Mouse (Mus musculus) MEL (cell line): ENCODE results near the gene Grik4. TPM values are rescaled to one million over a fixed set of nuclear protein-coding genes. Genes with fewer than 3 reads are reported as not detected.

Source experiments
- DNase-seq: peaks from one replicate; pipeline ENCODE4 v3.0.0; 2011; ENCODE audit warnings: low read depth, low spot score
- H3K27ac ChIP-seq: 2 replicates; pipeline ENCODE4 v1.5.1; 2012; ENCODE audit warnings: low read depth, mild to moderate bottlenecking, control low read depth, low read length, moderate library complexity; ENCODE audit not compliant: control insufficient read depth
- H3K27me3 ChIP-seq, 2 experiments: fragments of 150-350 bp in 1 of 2; sonication (generic) in 1 of 2; 2 replicates each; pipeline ENCODE4 v1.6.1; 2012; ENCODE audit warnings: low read length in 2 of 2, mild to moderate bottlenecking in 2 of 2, improper control_type of control experiment in 1 of 2, moderate library complexity in 1 of 2; ENCODE audit not compliant: insufficient read depth in 2 of 2, control insufficient read depth in 1 of 2
- H3K36me3 ChIP-seq, 2 experiments: 2 replicates each; pipeline ENCODE4 v1.6.1; 2012 to 2014; ENCODE audit warnings: low read length in 2 of 2, improper control_type of control experiment in 1 of 2, inconsistent platforms in 1 of 2, mild to moderate bottlenecking in 1 of 2; ENCODE audit not compliant: insufficient read depth in 2 of 2, control insufficient read depth in 1 of 2
- H3K4me1 ChIP-seq, 2 experiments: fragments of 150-350 bp in 1 of 2; sonication (generic) in 1 of 2; 2 replicates each; pipeline ENCODE4 v1.6.1; 2012; ENCODE audit warnings: low read length in 2 of 2, improper control_type of control experiment in 1 of 2, mild to moderate bottlenecking in 1 of 2; ENCODE audit not compliant: insufficient read depth in 2 of 2, control insufficient read depth in 1 of 2
- H3K4me3 ChIP-seq, 2 experiments: fragments of 150-350 bp in 1 of 2; sonication (generic) in 1 of 2; 2 replicates each; pipeline ENCODE4 v1.5.1; 2012; ENCODE audit warnings: low read depth in 2 of 2, low read length in 2 of 2, mild to moderate bottlenecking in 2 of 2, moderate library complexity in 2 of 2, control low read depth in 1 of 2, improper control_type of control experiment in 1 of 2; ENCODE audit not compliant: control insufficient read depth in 1 of 2, insufficient read depth in 1 of 2
- H3K79me2 ChIP-seq: 2 replicates; pipeline ENCODE4 v1.6.1; 2012; ENCODE audit warnings: mild to moderate bottlenecking, low read length, moderate library complexity; ENCODE audit not compliant: control insufficient read depth, poor library complexity, insufficient read depth
- H3K9ac ChIP-seq: 2 replicates; pipeline ENCODE4 v1.6.1; 2012; ENCODE audit warnings: low read depth, mild to moderate bottlenecking, control low read depth, low read length, moderate library complexity; ENCODE audit not compliant: control insufficient read depth, poor library complexity, severe bottlenecking
- H3K9me3 ChIP-seq: fragments of 150-350 bp; sonication (generic); replicated peaks from 2 replicates; pipeline ENCODE4 v1.6.1; 2012; ENCODE audit warnings: mild to moderate bottlenecking, low read length, improper control_type of control experiment, moderate library complexity; ENCODE audit not compliant: insufficient read depth
- BHLHE40 ChIP-seq: IDR thresholded peaks from 2 replicates; pipeline ENCODE4 v1.6.1; 2012; ENCODE audit warnings: low read depth, mild to moderate bottlenecking, inconsistent platforms, low read length, improper control_type of control experiment, borderline replicate concordance
- CTCF ChIP-seq, 3 experiments: IDR thresholded peaks in 2 of 3; conservative IDR thresholded peaks in 1 of 3; 2 replicates each; pipeline ENCODE4 v1.5.1; 2011 to 2012; ENCODE audit warnings: low read length in 3 of 3, low read depth in 2 of 3, mild to moderate bottlenecking in 2 of 3, improper control_type of control experiment in 1 of 3, inconsistent platforms in 1 of 3, mixed read lengths in 1 of 3, moderate library complexity in 1 of 3; ENCODE audit not compliant: control insufficient read depth in 1 of 3, insufficient read depth in 1 of 3, poor library complexity in 1 of 3, severe bottlenecking in 1 of 3
- E2F4 ChIP-seq: IDR thresholded peaks from 2 replicates; pipeline ENCODE4 v1.6.1; 2011; ENCODE audit warnings: low read depth, low read length, improper control_type of control experiment, borderline replicate concordance
- ETS1 ChIP-seq: IDR thresholded peaks from 2 replicates; pipeline ENCODE4 v1.6.1; 2012; ENCODE audit warnings: low read depth, mild to moderate bottlenecking, inconsistent platforms, low read length, improper control_type of control experiment, moderate library complexity
- GABPA ChIP-seq: IDR thresholded peaks from 2 replicates; pipeline ENCODE4 v1.6.1; 2012; ENCODE audit warnings: low read depth, mild to moderate bottlenecking, inconsistent platforms, low read length, improper control_type of control experiment, moderate library complexity
- JUND ChIP-seq: IDR thresholded peaks from 2 replicates; pipeline ENCODE4 v1.6.1; 2011; ENCODE audit warnings: low read depth, mild to moderate bottlenecking, improper control_type of control experiment, low read length
- MAZ ChIP-seq: IDR thresholded peaks from 2 replicates; pipeline ENCODE4 v1.6.1; 2012; ENCODE audit warnings: low read depth, mild to moderate bottlenecking, inconsistent platforms, low read length, improper control_type of control experiment
- MYB ChIP-seq: IDR thresholded peaks from 2 replicates; pipeline ENCODE4 v1.6.1; 2011; ENCODE audit warnings: mild to moderate bottlenecking, low read depth, low read length, improper control_type of control experiment
- MYC ChIP-seq: IDR thresholded peaks from 2 replicates; pipeline ENCODE4 v1.6.1; 2011; ENCODE audit warnings: low read depth, mild to moderate bottlenecking, low read length, improper control_type of control experiment, moderate library complexity
- NELFE ChIP-seq: IDR thresholded peaks from 2 replicates; pipeline ENCODE4 v1.6.1; 2011; ENCODE audit warnings: low read depth, low read length, improper control_type of control experiment
- NRF1 ChIP-seq: IDR thresholded peaks from 2 replicates; pipeline ENCODE4 v1.6.1; 2014; ENCODE audit warnings: low read depth, mild to moderate bottlenecking, inconsistent platforms, low read length, improper control_type of control experiment, moderate library complexity; ENCODE audit not compliant: poor library complexity, insufficient read depth, severe bottlenecking
- RAD21 ChIP-seq: IDR thresholded peaks from 2 replicates; pipeline ENCODE4 v1.6.1; 2011; ENCODE audit warnings: mild to moderate bottlenecking, low read depth, low read length, improper control_type of control experiment
- RCOR1 ChIP-seq: IDR thresholded peaks from 2 replicates; pipeline ENCODE4 v1.6.1; 2012; ENCODE audit warnings: low read depth, mild to moderate bottlenecking, inconsistent platforms, low read length, improper control_type of control experiment
- SIN3A ChIP-seq: IDR thresholded peaks from 2 replicates; pipeline ENCODE4 v1.6.1; 2012; ENCODE audit warnings: low read length, improper control_type of control experiment, inconsistent platforms
- SMC3 ChIP-seq: IDR thresholded peaks from 2 replicates; pipeline ENCODE4 v1.6.1; 2011; ENCODE audit warnings: low read depth, low read length, improper control_type of control experiment
- TBP ChIP-seq: IDR thresholded peaks from 2 replicates; pipeline ENCODE4 v1.8.0; 2011; ENCODE audit warnings: low read depth, low read length, improper control_type of control experiment
- UBTF ChIP-seq: IDR thresholded peaks from 2 replicates; pipeline ENCODE4 v1.6.1; 2012; ENCODE audit warnings: low read depth, mild to moderate bottlenecking, inconsistent platforms, low read length, improper control_type of control experiment, moderate library complexity, borderline replicate concordance; ENCODE audit not compliant: insufficient read depth
- ZC3H11A ChIP-seq: IDR thresholded peaks from 2 replicates; pipeline ENCODE4 v1.6.1; 2012; ENCODE audit warnings: low read depth, mild to moderate bottlenecking, inconsistent platforms, low read length, improper control_type of control experiment
- polyA plus RNA-seq, 2 experiments: library from polyadenylated mRNA; stranded (reverse) in 1 of 2; unstranded in 1 of 2; fragments of >175 nt in 1 of 2; fragments of >200 nt in 1 of 2; gene quantifications; 2 replicates each; pipeline versions ENCODE4 v1.2.1 to v1.2.4; 2012; ENCODE audit warnings: low replicate concordance in 2 of 2, low read depth in 1 of 2; ENCODE audit not compliant: insufficient read length in 2 of 2, insufficient read depth in 1 of 2, missing spikeins in 1 of 2
- total RNA-seq: library from RNA; depleted of rRNA; stranded (reverse); fragments of 300-350 nt; gene quantifications from 2 replicates; pipeline ENCODE4 v1.2.3, GENCODE M21; 2012

Grik4 gene
- total and polyA plus RNA-seq, 3 experiments, result 0.17 TPM; not detected in 2

DNA sequence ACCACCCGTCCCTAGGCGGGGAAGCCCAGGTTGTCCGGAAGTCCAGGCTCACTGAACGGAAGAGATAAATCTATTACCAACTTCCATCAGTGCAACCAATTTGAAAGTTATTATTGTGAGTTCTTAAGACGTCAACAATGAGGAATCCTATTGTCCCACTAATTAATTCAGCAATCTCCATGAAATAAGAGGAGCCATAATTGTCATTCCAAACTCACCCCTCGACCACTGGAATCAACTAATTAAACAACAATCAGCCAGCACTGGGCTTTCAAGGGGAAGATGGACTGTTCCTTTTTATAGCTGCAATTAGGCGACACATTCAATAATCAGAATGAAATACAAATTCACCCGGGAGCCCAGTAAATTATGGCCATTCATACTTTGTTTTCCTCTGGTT lies 58.7 kb downstream of the Grik4 start:
- no peak overlapping the region for H3K9ac ChIP-seq
- H3K9me3 ChIP-seq, result no peaks in the 10 kb centered on the region
- no peak for DNase-seq
- H3K36me3 ChIP-seq, result no peaks in the 10 kb centered on the region
- no peaks in the 10 kb centered on the region for H3K79me2 ChIP-seq
- no peaks in the 10 kb centered on the region for H3K4me1 ChIP-seq
- no peak overlapping the region for H3K27ac ChIP-seq
- H3K4me3 ChIP-seq, result no peak overlapping the region
- H3K27me3 ChIP-seq, result no peaks in the 10 kb centered on the region; a peak in 1 of 4 replicates
- TF ChIP-seq ZC3H11A (no peak), GABPA (no peak), JUND (no peak), E2F4 (no peak), RAD21 (no peak), BHLHE40 (no peak), RCOR1 (no peak), MYC (no peak)

DNA sequence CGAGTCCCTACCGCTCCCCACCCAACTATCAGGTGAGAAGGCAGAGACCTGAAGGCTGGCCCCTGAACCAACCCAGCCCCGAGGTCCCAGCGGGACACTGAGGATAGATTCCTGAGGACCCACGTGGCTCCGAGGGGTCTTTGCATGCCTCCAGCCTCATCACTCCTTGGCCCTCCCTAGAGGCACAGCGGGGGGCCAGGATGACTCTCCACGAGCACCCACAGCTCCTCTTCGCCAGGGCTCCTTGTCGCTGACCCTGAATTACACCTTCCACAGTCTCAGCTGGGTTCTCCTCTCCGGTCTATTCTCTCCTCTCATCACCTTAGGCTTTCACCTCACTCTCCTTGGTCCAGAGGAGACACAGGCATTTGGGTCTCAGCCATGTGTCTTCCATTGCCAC lies 59.2 kb downstream of the Grik4 start:
- Histone ChIP-seq H3K9ac (no peak overlapping the region), H3K4me3 (no peak overlapping the region), H3K27me3 (no peaks in the 10 kb centered on the region; a peak in 1 of 4 replicates), H3K79me2 (no peaks in the 10 kb centered on the region), H3K36me3 (no peaks in the 10 kb centered on the region), H3K27ac (no peak overlapping the region), H3K9me3 (no peaks in the 10 kb centered on the region), H3K4me1 (no peaks in the 10 kb centered on the region)
- DNase-seq, result no peak
- TF ChIP-seq ZC3H11A (no peak), JUND (no peak), NRF1 (no peak), MYC (no peak), ETS1 (no peak), SIN3A (no peak), NELFE (no peak), SMC3 (no peak), MAZ (no peak), BHLHE40 (no peak), UBTF (no peak), CTCF (IDR thresholded peaks at IDR 0.05 in 2 of 3, conservative IDR thresholded peaks at IDR 0.05 in 1 of 3; ENCODE audit: control insufficient read depth in 1 of 3, insufficient read depth in 1 of 3, low read depth in 2 of 3, low read length in 3 of 3, poor library complexity in 1 of 3, severe bottlenecking in 1 of 3) (no peak), MYB (no peak), TBP (no peak)
